Mouse (Mus musculus) fibroblast of lung, adult 2 months (primary cell): ENCODE data around the gene Tln2.
A peak's percentile ranks its signal among the peaks of the same experiment; 100 is the strongest.

Experiments used
- DNase-seq: peaks from one replicate; pipeline ENCODE4 v3.0.0-alpha.2; 2011; ENCODE audit warnings: low read depth

Gene Tln2

DNA sequence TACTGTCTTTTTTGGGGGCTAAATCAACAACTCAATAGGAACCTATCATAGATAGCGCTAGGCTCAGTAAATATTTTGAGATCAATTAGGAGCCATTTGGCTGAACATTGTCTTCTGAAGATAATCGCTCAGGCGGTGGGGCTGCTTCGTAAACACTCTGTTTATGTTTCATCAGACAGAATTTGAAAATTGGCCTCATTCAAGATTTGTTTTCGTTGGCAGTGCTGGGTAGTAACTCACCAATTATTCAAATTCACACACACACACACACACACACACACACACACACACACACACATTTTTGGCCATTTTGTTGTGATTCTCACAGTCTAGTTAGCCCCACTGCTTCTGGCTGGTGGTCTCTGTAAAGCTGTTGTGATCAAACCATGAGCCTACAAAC lies 12.9 kb downstream of the Tln2 start:
- DNase-seq = no peak

GRCm38 (mm10) chr9:67545794-67546193 lies 13.7 kb downstream of the Tln2 start:
- DNase-seq = no peak

GRCm38 (mm10) chr9:67544783-67545182 lies 14.7 kb downstream of the Tln2 start:
- DNase-seq = no peak

DNA sequence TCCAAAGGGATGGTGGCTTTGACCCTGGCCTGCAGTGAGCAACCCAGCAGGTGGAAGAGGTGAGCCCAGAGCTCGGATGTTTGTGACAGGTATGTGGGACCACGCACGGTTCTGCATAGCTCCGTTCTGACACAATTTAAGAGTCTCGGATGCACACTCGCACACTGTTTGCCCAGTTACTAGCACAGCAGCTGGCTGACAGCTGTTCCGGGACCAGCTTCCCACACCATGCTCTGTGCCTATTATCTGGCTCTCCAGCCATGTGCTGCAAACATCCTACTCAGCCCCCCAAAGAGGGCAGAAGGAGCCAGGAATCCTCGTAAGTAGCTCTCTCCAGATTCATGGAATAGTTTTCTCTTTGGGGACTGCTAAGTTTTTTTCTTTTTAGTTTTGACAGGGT lies 17.6 kb downstream of the Tln2 start:
- DNase-seq = no peak

- DNase-seq = no peak
Observed at GRCm38 (mm10) chr9:67539776-67540706, 19.5 kb downstream of the Tln2 start.

DNA sequence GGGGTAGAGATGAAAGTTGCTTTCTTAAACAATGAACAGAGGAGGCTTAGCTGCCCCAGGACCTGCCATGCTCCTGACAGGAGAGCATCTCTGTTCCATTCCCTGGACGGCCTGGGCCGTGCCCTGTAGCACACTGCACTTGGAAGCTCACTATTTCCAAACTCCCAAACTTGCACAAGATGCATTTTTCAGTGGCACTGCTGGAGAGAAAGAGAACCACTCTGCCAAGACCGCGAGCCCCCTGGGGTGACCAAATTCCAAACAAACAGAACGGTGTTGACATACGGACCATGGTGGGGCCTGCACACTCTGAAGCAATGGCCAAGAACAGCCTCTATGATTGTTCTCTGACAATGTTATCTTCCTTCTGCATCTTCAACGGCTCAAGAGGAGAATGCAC lies 25.1 kb downstream of the Tln2 start:
- DNase-seq = peak; percentile 80

GRCm38 (mm10) chr9:67533260-67533659 lies 26.2 kb downstream of the Tln2 start:
- DNase-seq = no peak

DNA sequence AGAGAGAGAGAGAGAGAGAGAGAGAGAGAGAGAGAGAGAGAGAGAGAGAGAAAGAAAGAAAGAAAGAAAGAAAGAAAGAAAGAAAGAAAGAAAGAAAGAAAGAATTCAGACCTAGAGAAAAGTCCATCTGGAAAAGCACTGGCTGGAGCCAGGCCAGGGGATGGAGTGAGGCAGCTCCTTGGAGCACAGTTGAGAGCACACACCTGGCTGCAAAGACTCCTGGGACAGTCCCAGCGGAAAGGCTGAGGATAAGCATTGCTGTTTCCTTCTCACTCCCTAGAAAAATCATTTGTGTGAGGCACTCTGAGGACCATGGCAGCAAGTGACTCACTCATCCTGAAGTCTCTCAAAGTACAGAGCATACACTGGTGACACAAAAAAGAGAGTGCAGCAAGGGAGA lies 26.9 kb downstream of the Tln2 start:
- no peak for DNase-seq

GRCm38 (mm10) chr9:67529600-67529999 lies 29.9 kb downstream of the Tln2 start:
- DNase-seq = no peak

GRCm38 (mm10) chr9:67527726-67528125 lies 31.8 kb downstream of the Tln2 start:
- no peak for DNase-seq

DNA sequence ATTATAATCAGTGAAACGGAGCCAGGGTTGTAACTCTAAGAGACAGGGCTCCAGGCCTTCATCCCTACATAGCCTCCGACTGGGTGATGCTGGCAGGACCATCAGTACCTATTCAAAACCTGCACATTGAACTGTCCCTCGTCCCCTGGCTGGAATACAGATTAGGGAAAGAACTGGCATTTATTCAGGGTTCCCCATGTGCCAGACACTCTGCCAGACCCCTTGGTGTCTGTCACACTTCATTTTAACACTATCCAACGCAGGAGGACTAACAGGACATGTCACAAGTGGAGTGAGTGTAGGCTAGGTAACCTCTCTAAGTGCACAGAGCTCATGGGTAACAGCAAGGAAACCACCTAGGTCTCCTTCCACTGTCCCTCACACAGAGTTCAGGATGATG lies 37.8 kb downstream of the Tln2 start:
- no peak for DNase-seq

DNA sequence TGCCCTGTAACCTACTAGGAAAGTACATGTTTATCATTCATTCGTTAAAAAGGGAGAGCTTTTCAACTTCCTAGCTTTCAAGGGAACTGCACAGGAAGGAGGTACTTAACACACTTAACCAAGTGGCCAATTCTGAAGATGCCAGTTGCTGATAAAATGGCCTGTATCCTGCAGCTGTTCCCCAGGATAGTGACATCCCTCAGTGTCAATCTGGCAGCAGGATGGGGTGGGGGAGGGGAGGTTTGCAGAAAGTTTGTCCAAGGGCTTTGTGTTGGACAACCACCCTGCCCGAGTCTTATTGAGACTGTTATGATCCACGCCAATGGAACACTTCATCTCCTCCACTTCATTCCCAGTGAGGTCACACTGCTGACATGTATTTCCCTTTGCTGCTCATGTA lies 50.0 kb downstream of the Tln2 start:
- DNase-seq = no peak

- DNase-seq = no peak
Observed at GRCm38 (mm10) chr9:67504669-67505260, 54.7 kb downstream of the Tln2 start.

DNA sequence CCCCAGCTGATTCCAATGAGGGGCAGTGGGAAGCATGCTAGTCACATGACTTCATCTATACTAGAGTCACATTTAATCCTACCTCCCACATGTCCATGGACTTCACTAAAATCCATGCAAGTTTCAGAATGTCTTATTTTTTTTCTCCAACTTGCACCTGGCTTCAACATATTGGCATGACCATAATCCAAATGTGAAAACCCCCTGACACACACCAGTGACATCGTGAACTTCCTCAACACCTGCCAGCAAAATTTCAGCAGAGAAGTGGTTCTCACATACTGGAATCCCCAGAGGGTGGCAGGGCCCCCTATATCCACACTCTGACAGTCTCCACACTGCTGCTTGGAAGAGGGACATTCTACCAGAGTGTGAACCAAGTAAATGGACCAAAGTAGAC lies 57.7 kb downstream of the Tln2 start:
- no peak for DNase-seq

- peak; percentile 27 for DNase-seq
Observed at GRCm38 (mm10) chr9:67496368-67496767, 63.1 kb downstream of the Tln2 start.

DNA sequence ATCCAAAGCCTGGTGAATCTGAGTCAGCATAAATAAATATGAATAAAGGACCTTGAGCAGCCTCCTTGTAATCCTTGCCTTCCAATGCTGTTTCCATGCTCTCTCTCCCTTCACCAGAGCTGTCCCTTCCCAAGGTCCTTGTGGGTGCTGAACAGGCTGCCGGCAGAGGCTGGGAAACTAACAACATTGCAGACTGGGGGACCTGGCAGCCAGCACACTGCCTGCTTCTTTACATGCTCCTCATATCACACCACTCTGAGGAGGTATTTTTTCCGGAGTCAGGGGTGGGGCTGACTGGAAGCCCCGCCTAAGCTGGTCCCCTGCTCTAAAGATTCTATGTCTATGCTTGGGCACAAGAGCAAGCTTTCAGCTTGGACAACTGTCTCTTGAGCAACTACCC lies 64.2 kb downstream of the Tln2 start:
- DNase-seq = no peak

GRCm38 (mm10) chr9:67493876-67494552 lies 65.5 kb downstream of the Tln2 start:
- peak; percentile 84 for DNase-seq

DNA sequence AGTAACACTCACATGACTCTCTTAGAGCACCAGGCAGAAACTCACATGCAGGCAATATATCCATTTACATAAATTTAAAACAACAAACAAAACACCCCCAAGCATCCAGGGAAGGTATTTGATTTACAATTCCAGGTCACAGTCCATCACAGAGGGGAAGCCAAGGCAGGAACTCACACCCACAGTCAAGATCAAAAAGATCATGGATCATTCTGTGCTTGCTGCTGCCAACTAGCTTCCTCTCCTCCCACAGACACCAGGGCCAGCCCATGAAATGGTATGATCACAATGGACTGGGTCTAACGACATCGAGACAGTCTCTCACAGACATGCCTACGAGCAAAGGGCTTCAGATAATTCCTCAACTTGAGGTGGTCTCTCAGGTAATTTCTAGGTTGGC lies 70.1 kb downstream of the Tln2 start:
- DNase-seq = no peak

- no peak for DNase-seq
Observed at GRCm38 (mm10) chr9:67486621-67487020, 72.9 kb downstream of the Tln2 start.

DNA sequence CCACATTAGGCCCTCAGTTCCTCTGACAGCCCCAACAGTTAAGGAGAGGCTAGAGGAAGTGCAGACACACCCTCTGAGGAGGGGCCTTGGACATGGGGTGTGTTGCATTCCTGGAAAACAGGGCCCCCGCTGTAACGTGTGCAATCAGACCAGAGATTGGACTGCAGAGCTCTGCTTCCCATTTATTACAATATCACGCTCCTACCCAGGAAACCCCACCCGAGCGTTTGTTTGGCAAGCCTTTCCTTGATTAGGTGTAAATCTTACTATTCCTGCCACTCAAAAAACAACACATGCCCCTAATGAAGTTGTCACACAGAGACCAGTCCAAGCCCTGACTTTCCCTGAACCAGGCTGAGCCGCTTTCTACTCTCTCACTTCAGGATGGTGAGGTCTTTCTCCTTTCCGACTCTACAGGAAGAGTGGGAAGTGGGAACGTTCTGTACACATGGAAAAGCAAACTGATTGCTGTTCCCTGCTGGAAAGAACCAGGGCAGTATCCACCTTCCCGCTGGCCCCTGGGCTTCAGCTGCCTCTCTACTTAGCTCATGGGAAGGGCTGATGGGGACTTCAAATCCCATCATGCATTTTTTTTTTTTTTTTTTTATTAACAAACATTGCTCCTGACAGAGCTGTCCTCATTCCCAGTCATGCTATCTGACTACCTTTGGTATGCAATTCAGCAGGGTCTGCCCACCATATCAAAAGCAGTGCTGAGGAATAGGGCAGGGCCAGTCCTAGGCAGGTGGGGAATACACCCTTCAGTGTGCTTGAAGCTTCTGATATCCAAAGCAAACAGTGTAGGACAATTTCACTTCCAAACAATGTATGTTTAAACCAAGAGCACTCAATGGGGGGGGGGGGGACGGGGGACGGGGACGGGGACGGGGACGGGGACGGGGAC lies 74.1 kb downstream of the Tln2 start:
- no peak for DNase-seq

DNA sequence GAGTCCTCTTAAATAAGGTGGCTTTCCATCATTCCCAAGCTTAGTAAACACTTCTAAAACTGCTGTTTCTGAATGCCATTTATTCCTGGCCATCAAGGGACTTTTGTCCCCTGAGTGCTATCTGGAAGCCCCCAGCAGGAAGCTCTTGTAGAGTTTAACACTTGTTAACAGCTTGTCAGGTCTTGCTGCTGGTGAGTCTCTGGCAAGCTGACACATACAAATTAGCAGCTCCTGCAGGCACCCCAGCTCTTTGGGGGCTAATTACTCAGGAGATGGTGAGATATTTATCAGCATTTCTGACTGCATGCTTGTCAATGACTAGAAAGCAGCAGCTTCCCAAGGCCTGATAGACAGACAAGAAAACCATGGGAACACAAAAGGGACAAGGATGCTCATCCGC lies 77.2 kb downstream of the Tln2 start:
- DNase-seq = no peak

DNA sequence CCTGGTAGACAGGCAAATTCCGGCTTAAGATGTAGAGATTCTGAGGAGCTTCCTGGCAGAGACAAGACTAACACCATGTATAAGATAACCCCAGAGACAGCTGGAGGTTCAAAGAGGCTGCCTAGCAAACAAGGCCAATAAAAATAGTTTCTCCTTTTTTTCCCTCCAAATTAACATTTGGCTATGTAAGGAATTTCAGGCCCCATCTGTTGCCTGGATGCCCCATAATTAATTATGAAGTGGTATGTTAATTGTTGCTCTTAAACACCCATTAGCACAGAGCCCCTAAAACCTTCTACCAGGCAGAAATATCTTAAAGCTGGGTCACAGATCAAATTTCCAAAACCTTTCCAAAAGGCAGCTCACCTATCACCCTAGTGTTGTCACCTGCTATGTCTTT lies 77.7 kb downstream of the Tln2 start:
- no peak for DNase-seq
